In the genomic region with DNA sequence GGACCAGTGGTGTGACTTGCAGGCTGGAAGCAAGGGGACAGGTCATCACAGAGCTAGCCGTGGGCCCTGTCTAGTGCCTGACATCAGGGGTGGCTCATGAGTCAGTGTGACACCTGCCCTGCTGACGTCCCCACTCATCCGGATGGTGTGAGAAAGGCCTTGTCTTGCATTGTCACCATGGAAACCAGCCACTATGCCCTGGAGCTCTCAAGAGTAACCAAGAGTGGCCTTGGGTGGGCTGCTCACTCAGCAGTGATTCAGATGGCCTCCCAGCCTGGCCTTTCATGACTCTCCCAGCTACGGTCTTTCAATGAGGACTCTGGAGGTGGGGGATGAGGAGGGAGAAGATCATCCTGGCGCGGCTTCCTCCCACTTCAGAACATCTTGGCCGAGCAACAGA, we compare ENCODE assay signal across 18 mouse cellular contexts. TPM values are rescaled to one million over a fixed set of nuclear protein-coding genes. Genes with fewer than 3 reads are reported as not detected.
DNase-seq lines count a peak whose midpoint lies in the region; ATAC-seq and TF ChIP-seq lines count a peak whose summit lies in the region.
"Had no signal": no experiment of that assay in that cellular context is flagged by ENCODE, and none has a peak within 500 bp of the region (broad histone marks: within the 10 kb centered on the region; RNA-seq: fewer than 3 reads in every experiment).

No protein-coding gene starts in this region.

- TF ChIP-seq CTCF in left cerebral cortex, adult 2 months (IDR thresholded peaks at IDR 0.05) = no peak

- no peaks in the 10 kb centered on the region for H3K9me3 ChIP-seq in forebrain, embryonic 10.5 days
- no peaks in the 10 kb centered on the region for H3K9me3 ChIP-seq in forebrain, embryonic 16.5 days (ENCODE audit: control insufficient read depth, low read length)
- H3K9me3 ChIP-seq in forebrain, embryonic 14.5 days (replicated peaks; ENCODE audit: control insufficient read depth, low read length) = no peaks in the 10 kb centered on the region
- H3K9me3 ChIP-seq in midbrain, embryonic 16.5 days (replicated peaks; ENCODE audit: control insufficient read depth, low read length, poor library complexity, severe bottlenecking) = no peaks in the 10 kb centered on the region
- H3K9me3 ChIP-seq: kidney, embryonic 15.5 days had no signal

- intact Hi-C loops in left cerebral cortex, adult 2 months (cut with DNase I) = loop anchor here (5.0 kb wide), 1 partner anchor 35 kb away; no protein-coding TSS in a partner anchor

- H3K27ac ChIP-seq in forebrain, embryonic 10.5 days = peak overlapping the region; percentile 58
- no peak overlapping the region for H3K27ac ChIP-seq in forebrain, embryonic 16.5 days (ENCODE audit: low read length)
- peak overlapping the region; percentile 44; the same call in 1 of the 2 replicates for H3K27ac ChIP-seq in left cerebral cortex, adult 2 months
- no peak overlapping the region for H3K27ac ChIP-seq in forebrain, embryonic 14.5 days (ENCODE audit: low read depth, low read length)
- peak overlapping the region; percentile 19; the same call in 1 of the 2 replicates for H3K27ac ChIP-seq in midbrain, embryonic 16.5 days (ENCODE audit: low read length)
- H3K27ac ChIP-seq: kidney, embryonic 15.5 days had no signal

- no peak overlapping the region for H3K4me2 ChIP-seq in forebrain, embryonic 16.5 days (ENCODE audit: low read length)
- H3K4me2 ChIP-seq in forebrain, embryonic 14.5 days (ENCODE audit: low read length) = no peak overlapping the region
- H3K4me2 ChIP-seq in midbrain, embryonic 16.5 days (ENCODE audit: low read length) = no peak overlapping the region
- H3K4me2 ChIP-seq: kidney, embryonic 15.5 days had no signal

- DNase-seq in forebrain, embryonic 10.5 days (ENCODE audit: extremely low spot score, low spot score) = no peak
- no peak for DNase-seq in left cerebral cortex, adult 2 months (ENCODE audit: extremely low spot score in 1 of 2, low spot score in 2 of 2)
- DNase-seq in left cerebral cortex, adult 18-20 months (ENCODE audit: low spot score in 2 of 2) = no peak
- DNase-seq in forebrain, embryonic 14.5 days (ENCODE audit: low spot score) = no peak
- DNase-seq in urinary bladder, postnatal 25 days (ENCODE audit: low spot score) = no peak
- DNase-seq in cerebellum, adult 11-12 months = no peak
- DNase-seq: cerebellum, adult 2 months; heart, postnatal 4 days; liver had no signal

- no peak for ATAC-seq in forebrain, embryonic 16.5 days
- ATAC-seq in forebrain, embryonic 14.5 days = 0 out of 2 replicates have a peak, but pooled peaks have one; percentile 27
- peak; percentile 59; the same call in 1 of the 2 replicates for ATAC-seq in midbrain, embryonic 16.5 days
- ATAC-seq: lung, postnatal 0 days had no signal

- peaks cover 19% of the 10 kb centered on the region for H3K4me1 ChIP-seq in forebrain, embryonic 10.5 days
- H3K4me1 ChIP-seq in forebrain, embryonic 16.5 days (replicated peaks; ENCODE audit: control insufficient read depth, insufficient read depth, low read length) = no peaks in the 10 kb centered on the region
- peaks cover 3% of the 10 kb centered on the region; the same call in 1 of the 2 replicates for H3K4me1 ChIP-seq in forebrain, embryonic 14.5 days (ENCODE audit: control insufficient read depth, insufficient read depth, low read length)
- peaks cover 9% of the 10 kb centered on the region for H3K4me1 ChIP-seq in midbrain, embryonic 16.5 days (ENCODE audit: control insufficient read depth, insufficient read depth, low read length)

- H3K27me3 ChIP-seq in forebrain, embryonic 10.5 days (ENCODE audit: poor library complexity, severe bottlenecking) = no peaks in the 10 kb centered on the region
- H3K27me3 ChIP-seq in forebrain, embryonic 16.5 days (replicated peaks; ENCODE audit: control insufficient read depth, insufficient read depth, low read length) = no peaks in the 10 kb centered on the region
- no peaks in the 10 kb centered on the region for H3K27me3 ChIP-seq in forebrain, embryonic 14.5 days (replicated peaks; ENCODE audit: control insufficient read depth, insufficient read depth, low read length)
- H3K27me3 ChIP-seq in midbrain, embryonic 16.5 days (ENCODE audit: control insufficient read depth, insufficient read depth, low read depth, low read length) = no peaks in the 10 kb centered on the region
- H3K27me3 ChIP-seq: kidney, embryonic 15.5 days had no signal

- WGBS in forebrain, embryonic 10.5 days = 64% methylated on average over 7 of the region's 7 CpGs
- 34% methylated on average over 7 of the region's 7 CpGs for WGBS in forebrain, embryonic 16.5 days
- 49% methylated on average over 7 of the region's 7 CpGs for WGBS in forebrain, embryonic 14.5 days
- 18% methylated on average over 7 of the region's 7 CpGs for WGBS in midbrain, embryonic 16.5 days

- no peak overlapping the region for H3K9ac ChIP-seq in forebrain, embryonic 16.5 days (replicated peaks; ENCODE audit: low read depth, low read length)
- no peak overlapping the region for H3K9ac ChIP-seq in forebrain, embryonic 14.5 days (ENCODE audit: low read length)
- H3K9ac ChIP-seq in midbrain, embryonic 16.5 days (ENCODE audit: low read depth, low read length) = peak overlapping the region; percentile 37; the same call in 1 of the 2 replicates
- H3K9ac ChIP-seq: kidney, embryonic 15.5 days had no signal

- H3K36me3 ChIP-seq in forebrain, embryonic 10.5 days (replicated peaks) = peaks cover 3% of the 10 kb centered on the region; the same call in 1 of the 2 replicates
- no peaks in the 10 kb centered on the region for H3K36me3 ChIP-seq in forebrain, embryonic 16.5 days (ENCODE audit: control insufficient read depth, insufficient read depth)
- 0 out of 2 replicates have a peak, but pooled peaks cover 2% of the 10 kb centered on the region for H3K36me3 ChIP-seq in forebrain, embryonic 14.5 days (ENCODE audit: control insufficient read depth, insufficient read depth, low read length)
- no peaks in the 10 kb centered on the region for H3K36me3 ChIP-seq in midbrain, embryonic 16.5 days (ENCODE audit: control insufficient read depth, insufficient read depth, low read length)

- H3K4me3 ChIP-seq in forebrain, embryonic 10.5 days = no peak overlapping the region
- no peak overlapping the region for H3K4me3 ChIP-seq in forebrain, embryonic 16.5 days (replicated peaks; ENCODE audit: low read length)
- no peak overlapping the region for H3K4me3 ChIP-seq in left cerebral cortex, adult 2 months
- H3K4me3 ChIP-seq in forebrain, embryonic 14.5 days (ENCODE audit: low read depth, low read length) = no peak overlapping the region
- H3K4me3 ChIP-seq in midbrain, embryonic 16.5 days (ENCODE audit: low read depth, low read length) = no peak overlapping the region
- H3K4me3 ChIP-seq: kidney, embryonic 15.5 days had no signal

RNA-seq across cellular contexts. Expression of gene Crybb3, which starts 21.1 kb away (rescaled TPM):
- polyA plus RNA-seq in forebrain, embryonic 10.5 days (2016; fragmentation: Nextera tagmentation; extraction: Ambion mirVana) = 1.0 TPM in 2 replicates
- 0.56 and 0.94 TPM in 2 replicates for polyA plus RNA-seq in forebrain, embryonic 16.5 days (2015; fragmentation: Nextera tagmentation; extraction: Ambion mirVana)
- total RNA-seq in left cerebral cortex, adult 2 months (2021) = 1 to 10 TPM; 1.3 to 1.7 TPM
- 1 to 10 TPM; 1.4 to 1.6 TPM for total RNA-seq in left cerebral cortex, adult 18-20 months (2021)
- 0.48 and 0.70 TPM in 2 replicates for polyA plus RNA-seq in forebrain, embryonic 14.5 days (2014; fragmentation: Nextera tagmentation; extraction: Ambion mirVana)
- 0.60 and 2.3 TPM in 2 replicates for polyA plus RNA-seq in midbrain, embryonic 16.5 days (2015; fragmentation: Nextera tagmentation; extraction: Ambion mirVana)
- total RNA-seq: monocyte, adult 5-6 weeks had no signal

RNA-seq across cellular contexts. Expression of gene Crybb2, which starts 32.5 kb away (rescaled TPM):
- polyA plus RNA-seq in forebrain, embryonic 10.5 days (2016; fragmentation: Nextera tagmentation; extraction: Ambion mirVana) = not detected in 2 replicates
- not detected in 2 replicates for polyA plus RNA-seq in forebrain, embryonic 16.5 days (2015; fragmentation: Nextera tagmentation; extraction: Ambion mirVana)
- total RNA-seq in left cerebral cortex, adult 2 months (2021) = not detected
- total RNA-seq in left cerebral cortex, adult 18-20 months (2021) = not detected
- polyA plus RNA-seq in forebrain, embryonic 14.5 days (2014; fragmentation: Nextera tagmentation; extraction: Ambion mirVana) = not detected in 2 replicates
- not detected in 2 replicates for polyA plus RNA-seq in midbrain, embryonic 16.5 days (2015; fragmentation: Nextera tagmentation; extraction: Ambion mirVana)
- total RNA-seq: ES-E14; gastrocnemius, adult 18-20 months; heart, postnatal 4 days; left cerebral cortex, adult 8-10 months; monocyte, adult 5-6 weeks had no signal
- polyA plus RNA-seq: cerebellum, adult 2 months; embryonic facial prominence, embryonic 14.5 days; kidney, embryonic 15.5 days; lung, postnatal 0 days had no signal

Comparison
In these comparisons a context has a peak if more than half of its experiments do, and no peak if none do; other contexts are left out.
1. H3K27ac ChIP-seq: peak in forebrain, embryonic 10.5 days (single experiment), left cerebral cortex, adult 2 months (single experiment) and midbrain, embryonic 16.5 days (single experiment); none in forebrain, embryonic 16.5 days (single experiment) and forebrain, embryonic 14.5 days (single experiment).